Mouse (Mus musculus) monocyte, adult 5-6 weeks (primary cell): Measurements from ENCODE around the gene Lhx4. TPM values are rescaled to one million over a fixed set of nuclear protein-coding genes. Genes with fewer than 3 reads are reported as not detected.

Experiments used
- ATAC-seq: fragments of 153-309, 156-312 bp; replicated peaks from 2 replicates; pipeline ENCODE4 v1.8.0; 2017; ENCODE audit warnings: mild to moderate bottlenecking; ENCODE audit not compliant: low TSS enrichment, insufficient number of reproducible peaks, severe bottlenecking, poor library complexity, low FRiP score
- total RNA-seq: library from RNA; stranded (forward); fragments of 200-1000, 200-491, 200-594 nt; gene quantifications from 3 replicates; pipeline ENCODE4 v1.2.3, GENCODE M21; 2017

Gene Lhx4
- total RNA-seq, 1 experiment from 2014 or later: not detected

GRCm38 (mm10) chr1:155718851-155719250 lies 32.6 kb downstream of the Lhx4 start:
- no peak for ATAC-seq

- ATAC-seq: no peak
Observed at GRCm38 (mm10) chr1:155717301-155717700, 34.2 kb downstream of the Lhx4 start.

- ATAC-seq: no peak
Observed at GRCm38 (mm10) chr1:155715366-155715765, 36.1 kb downstream of the Lhx4 start.

- ATAC-seq: no peak
Observed at GRCm38 (mm10) chr1:155713306-155713705, 38.2 kb downstream of the Lhx4 start.

GRCm38 (mm10) chr1:155704182-155704581 lies 47.3 kb downstream of the Lhx4 start:
- no peak for ATAC-seq

GRCm38 (mm10) chr1:155703191-155703680 lies 48.2 kb downstream of the Lhx4 start:
- ATAC-seq: no peak

- ATAC-seq: no peak
Observed at GRCm38 (mm10) chr1:155700886-155701285, 50.6 kb downstream of the Lhx4 start.

- ATAC-seq: no peak
Observed at GRCm38 (mm10) chr1:155698373-155699159, 52.9 kb downstream of the Lhx4 start.

GRCm38 (mm10) chr1:155693443-155693842 lies 58.0 kb downstream of the Lhx4 start:
- ATAC-seq: no peak

- no peak for ATAC-seq
Observed at GRCm38 (mm10) chr1:155693026-155693425, 58.5 kb downstream of the Lhx4 start.

GRCm38 (mm10) chr1:155692230-155692629 lies 59.3 kb downstream of the Lhx4 start:
- no peak for ATAC-seq

GRCm38 (mm10) chr1:155689558-155689957 lies 61.9 kb downstream of the Lhx4 start:
- no peak for ATAC-seq

GRCm38 (mm10) chr1:155689141-155689540 lies 62.3 kb downstream of the Lhx4 start:
- ATAC-seq: no peak

GRCm38 (mm10) chr1:155686816-155687215 lies 64.7 kb downstream of the Lhx4 start:
- ATAC-seq: no peak

GRCm38 (mm10) chr1:155681116-155681799 lies 70.2 kb downstream of the Lhx4 start:
- no peak for ATAC-seq

GRCm38 (mm10) chr1:155675570-155675969 lies 75.9 kb downstream of the Lhx4 start:
- ATAC-seq: no peak

- no peak for ATAC-seq
Observed at GRCm38 (mm10) chr1:155663994-155664393, 87.5 kb downstream of the Lhx4 start.

- no peak for ATAC-seq
Observed at GRCm38 (mm10) chr1:155656321-155656720, 95.2 kb downstream of the Lhx4 start.

- ATAC-seq: no peak
Observed at GRCm38 (mm10) chr1:155654961-155655360, 96.5 kb downstream of the Lhx4 start.
